Mouse (Mus musculus) small intestine, adult 2 months (tissue): ENCODE measurements around the gene Fnbp4.

Experiments used
- CTCF ChIP-seq: fragments of 200-500 bp; IDR thresholded peaks from 2 replicates; pipeline ENCODE4 v1.5.1; 2012; ENCODE audit warnings: low read depth, mild to moderate bottlenecking, control low read depth, inconsistent platforms, low read length, moderate library complexity, mixed read lengths; ENCODE audit not compliant: insufficient replicate concordance, insufficient read length; ENCODE audit errors: extremely low read depth
- POLR2A ChIP-seq: fragments of 200-500 bp; IDR thresholded peaks from 2 replicates; pipeline ENCODE4 v1.6.1; 2012; ENCODE audit warnings: low read depth, mild to moderate bottlenecking, control low read depth, inconsistent platforms, low read length, moderate library complexity

GRCm38 (mm10) chr2:90782458-90782857 is 37.3 kb downstream of the Fnbp4 start, which contains the start of gene Agbl2:
- no peak for TF ChIP-seq POLR2A
- TF ChIP-seq CTCF = no peak
